Mouse (Mus musculus): ENCODE data around the gene Olfr410. TPM values are rescaled to one million over a fixed set of nuclear protein-coding genes. Genes with fewer than 3 reads are reported as not detected.

Olfr410 gene
- polyA plus RNA-seq, 1 experiment from 2014 or later: not detected

- Histone ChIP-seq H3K27me3 (ENCODE audit: control insufficient read depth, insufficient read depth, low read length) (no peaks in the 10 kb centered on the region), H3K9me3 (replicated peaks; ENCODE audit: control insufficient read depth, low read length) (no peaks in the 10 kb centered on the region), H3K4me2 (ENCODE audit: low read depth, low read length) (no peak overlapping the region), H3K4me3 (ENCODE audit: low read depth, low read length) (no peak overlapping the region), H3K36me3 (replicated peaks; ENCODE audit: control insufficient read depth, insufficient read depth, low read depth, low read length) (no peaks in the 10 kb centered on the region), H3K9ac (replicated peaks; ENCODE audit: low read length) (no peak overlapping the region), H3K4me1 (ENCODE audit: control insufficient read depth, insufficient read depth, low read length) (no peaks in the 10 kb centered on the region), H3K27ac (replicated peaks; ENCODE audit: low read depth, low read length) (no peak overlapping the region)
- no peak for DNase-seq (ENCODE audit: low spot score)
- no peak for ATAC-seq (replicated peaks; ENCODE audit: insufficient number of reproducible peaks, low FRiP score, low TSS enrichment, low read depth)
Observed at GRCm38 (mm10) chr11:74328781-74329180, 9.1 kb downstream of the Olfr410 start.

- H3K9ac ChIP-seq (replicated peaks; ENCODE audit: low read length): no peak overlapping the region
- H3K4me2 ChIP-seq (ENCODE audit: low read depth, low read length): no peak overlapping the region
- H3K36me3 ChIP-seq (replicated peaks; ENCODE audit: control insufficient read depth, insufficient read depth, low read depth, low read length): no peaks in the 10 kb centered on the region
- no peak overlapping the region for H3K4me3 ChIP-seq (ENCODE audit: low read depth, low read length)
- no peak overlapping the region for H3K27ac ChIP-seq (replicated peaks; ENCODE audit: low read depth, low read length)
- no peaks in the 10 kb centered on the region for H3K9me3 ChIP-seq (replicated peaks; ENCODE audit: control insufficient read depth, low read length)
- H3K27me3 ChIP-seq (ENCODE audit: control insufficient read depth, insufficient read depth, low read length): no peaks in the 10 kb centered on the region
- no peak for ATAC-seq (replicated peaks; ENCODE audit: insufficient number of reproducible peaks, low FRiP score, low TSS enrichment, low read depth)
- DNase-seq (ENCODE audit: low spot score): no peak
- H3K4me1 ChIP-seq (ENCODE audit: control insufficient read depth, insufficient read depth, low read length): no peaks in the 10 kb centered on the region
- WGBS: 74% methylated on average over 2 of the region's 2 CpGs
Observed at GRCm38 (mm10) chr11:74326044-74326443, 11.8 kb downstream of the Olfr410 start.

- WGBS: 66% methylated on average over 2 of the region's 2 CpGs
- Histone ChIP-seq H3K9ac (replicated peaks; ENCODE audit: low read length) (no peak overlapping the region), H3K27me3 (ENCODE audit: control insufficient read depth, insufficient read depth, low read length) (no peaks in the 10 kb centered on the region), H3K27ac (replicated peaks; ENCODE audit: low read depth, low read length) (no peak overlapping the region), H3K4me1 (ENCODE audit: control insufficient read depth, insufficient read depth, low read length) (no peaks in the 10 kb centered on the region), H3K4me3 (ENCODE audit: low read depth, low read length) (no peak overlapping the region), H3K4me2 (ENCODE audit: low read depth, low read length) (no peak overlapping the region), H3K36me3 (replicated peaks; ENCODE audit: control insufficient read depth, insufficient read depth, low read depth, low read length) (no peaks in the 10 kb centered on the region), H3K9me3 (replicated peaks; ENCODE audit: control insufficient read depth, low read length) (no peaks in the 10 kb centered on the region)
- DNase-seq (ENCODE audit: low spot score) (no peak), ATAC-seq (replicated peaks; ENCODE audit: insufficient number of reproducible peaks, low FRiP score, low TSS enrichment, low read depth) (no peak)
Observed at GRCm38 (mm10) chr11:74287256-74287655, 50.6 kb downstream of the Olfr410 start.

- Histone ChIP-seq H3K4me3 (ENCODE audit: low read depth, low read length) (no peak within 1 kb of the TSS), H3K27ac (replicated peaks; ENCODE audit: low read depth, low read length) (no peak within 1 kb of the TSS), H3K9ac (replicated peaks; ENCODE audit: low read length) (no peak within 1 kb of the TSS), H3K27me3 (ENCODE audit: control insufficient read depth, insufficient read depth, low read length) (no peaks in the 10 kb centered on the region), H3K36me3 (replicated peaks; ENCODE audit: control insufficient read depth, insufficient read depth, low read depth, low read length) (no peaks in the 10 kb centered on the region), H3K4me2 (ENCODE audit: low read depth, low read length) (no peak within 1 kb of the TSS), H3K9me3 (replicated peaks; ENCODE audit: control insufficient read depth, low read length) (no peaks in the 10 kb centered on the region), H3K4me1 (ENCODE audit: control insufficient read depth, insufficient read depth, low read length) (no peaks in the 10 kb centered on the region)
- no peak for DNase-seq (ENCODE audit: low spot score)
- no peak for ATAC-seq (replicated peaks; ENCODE audit: insufficient number of reproducible peaks, low FRiP score, low TSS enrichment, low read depth)
- 61% methylated on average over 2 of the region's 2 CpGs for WGBS
Observed at GRCm38 (mm10) chr11:74283436-74283835, 54.4 kb downstream of the Olfr410 start, which contains the start of gene Olfr59. Gene Olfr59 (plus strand): TSS chr11:74283736.

Other genes with a start within 250 kb of the Olfr410 start
- gene Olfr401, start 224.3 kb downstream of the Olfr410 start, polyA plus RNA-seq (2014; fragmentation: Nextera tagmentation; extraction: Ambion mirVana): not detected in 2 replicates
- gene Olfr402, start 184.5 kb downstream of the Olfr410 start, polyA plus RNA-seq (2014; fragmentation: Nextera tagmentation; extraction: Ambion mirVana): not detected in 2 replicates
- not detected in 2 replicates for gene Olfr403, start 151.8 kb downstream of the Olfr410 start, polyA plus RNA-seq (2014; fragmentation: Nextera tagmentation; extraction: Ambion mirVana)
- gene Olfr43, start 126.7 kb downstream of the Olfr410 start, polyA plus RNA-seq (2014; fragmentation: Nextera tagmentation; extraction: Ambion mirVana): not detected in 2 replicates
- gene Olfr406, start 78.2 kb downstream of the Olfr410 start, polyA plus RNA-seq (2014; fragmentation: Nextera tagmentation; extraction: Ambion mirVana): not detected in 2 replicates
- gene Olfr59, start 54.3 kb downstream of the Olfr410 start, polyA plus RNA-seq (2014; fragmentation: Nextera tagmentation; extraction: Ambion mirVana): not detected in 2 replicates
- gene Olfr411, start 14.6 kb upstream of the Olfr410 start, polyA plus RNA-seq (2014; fragmentation: Nextera tagmentation; extraction: Ambion mirVana): not detected in 2 replicates
- gene Olfr412, start 24.0 kb upstream of the Olfr410 start, polyA plus RNA-seq (2014; fragmentation: Nextera tagmentation; extraction: Ambion mirVana): not detected in 2 replicates